Mouse (Mus musculus): ENCODE data around the gene Ercc6. TPM values are rescaled to one million over a fixed set of nuclear protein-coding genes. Genes with fewer than 3 reads are reported as not detected.

Ercc6 gene
- polyA plus RNA-seq, 1 experiment from 2014 or later, result 28.2 TPM

- H3K4me3 ChIP-seq (ENCODE audit: low read depth, low read length), result no peak overlapping the region
- H3K9me3 ChIP-seq (ENCODE audit: control insufficient read depth, low read length), result no peaks in the 10 kb centered on the region
- ATAC-seq (ENCODE audit: insufficient number of reproducible peaks, low FRiP score, low TSS enrichment, low read depth) (no peak), DNase-seq (ENCODE audit: low spot score) (no peak)
- no peak overlapping the region for H3K9ac ChIP-seq (ENCODE audit: low read length)
- peaks cover 4% of the 10 kb centered on the region for H3K36me3 ChIP-seq (ENCODE audit: control insufficient read depth, insufficient read depth, low read length)
- H3K27ac ChIP-seq (replicated peaks; ENCODE audit: low read depth, low read length), result no peak overlapping the region
- H3K4me2 ChIP-seq (ENCODE audit: low read depth, severe bottlenecking), result no peak overlapping the region
- no peaks in the 10 kb centered on the region for H3K27me3 ChIP-seq (ENCODE audit: control insufficient read depth, insufficient read depth, low read length)
- 0 out of 2 replicates have a peak, but pooled peaks cover 3% of the 10 kb centered on the region for H3K4me1 ChIP-seq (ENCODE audit: control insufficient read depth, insufficient read depth, low read length)
- WGBS, result 74% methylated on average over 5 of the region's 5 CpGs
Measured at GRCm38 (mm10) chr14:32534137-32534536, 20.8 kb downstream of the Ercc6 start.

GRCm38 (mm10) chr14:32536763-32537162, 23.4 kb downstream of the Ercc6 start:
- ATAC-seq (ENCODE audit: insufficient number of reproducible peaks, low FRiP score, low TSS enrichment, low read depth), result no peak
- Histone ChIP-seq H3K4me3 (ENCODE audit: low read depth, low read length) (no peak overlapping the region), H3K9me3 (ENCODE audit: control insufficient read depth, low read length) (no peaks in the 10 kb centered on the region), H3K9ac (ENCODE audit: low read length) (no peak overlapping the region), H3K4me2 (ENCODE audit: low read depth, severe bottlenecking) (no peak overlapping the region), H3K27ac (replicated peaks; ENCODE audit: low read depth, low read length) (no peak overlapping the region), H3K27me3 (ENCODE audit: control insufficient read depth, insufficient read depth, low read length) (no peaks in the 10 kb centered on the region), H3K36me3 (ENCODE audit: control insufficient read depth, insufficient read depth, low read length) (peaks cover 8% of the 10 kb centered on the region), H3K4me1 (ENCODE audit: control insufficient read depth, insufficient read depth, low read length) (0 out of 2 replicates have a peak, but pooled peaks cover 3% of the 10 kb centered on the region)
- DNase-seq (ENCODE audit: low spot score), result no peak
- WGBS, result 83% methylated on average over 9 of the region's 9 CpGs

- no peak overlapping the region for H3K4me3 ChIP-seq (ENCODE audit: low read depth, low read length)
- no peak overlapping the region for H3K27ac ChIP-seq (replicated peaks; ENCODE audit: low read depth, low read length)
- DNase-seq (ENCODE audit: low spot score), result no peak
- WGBS, result 86% methylated on average over 1 of the region's 1 CpGs
- no peak overlapping the region for H3K9ac ChIP-seq (ENCODE audit: low read length)
- H3K9me3 ChIP-seq (ENCODE audit: control insufficient read depth, low read length), result no peaks in the 10 kb centered on the region
- no peaks in the 10 kb centered on the region for H3K4me1 ChIP-seq (ENCODE audit: control insufficient read depth, insufficient read depth, low read length)
- H3K4me2 ChIP-seq (ENCODE audit: low read depth, severe bottlenecking), result no peak overlapping the region
- peaks cover 9% of the 10 kb centered on the region for H3K36me3 ChIP-seq (ENCODE audit: control insufficient read depth, insufficient read depth, low read length)
- no peaks in the 10 kb centered on the region for H3K27me3 ChIP-seq (ENCODE audit: control insufficient read depth, insufficient read depth, low read length)
- ATAC-seq (ENCODE audit: insufficient number of reproducible peaks, low FRiP score, low TSS enrichment, low read depth), result no peak
Measured at GRCm38 (mm10) chr14:32538115-32538514, 24.8 kb downstream of the Ercc6 start.

GRCm38 (mm10) chr14:32543075-32543474, 29.8 kb downstream of the Ercc6 start:
- H3K36me3 ChIP-seq (ENCODE audit: control insufficient read depth, insufficient read depth, low read length), result peaks cover 6% of the 10 kb centered on the region; the same call in 1 of the 2 replicates
- H3K4me1 ChIP-seq (ENCODE audit: control insufficient read depth, insufficient read depth, low read length), result no peaks in the 10 kb centered on the region
- DNase-seq (ENCODE audit: low spot score) (no peak), ATAC-seq (ENCODE audit: insufficient number of reproducible peaks, low FRiP score, low TSS enrichment, low read depth) (no peak)
- H3K9ac ChIP-seq (ENCODE audit: low read length), result no peak overlapping the region
- no peaks in the 10 kb centered on the region for H3K27me3 ChIP-seq (ENCODE audit: control insufficient read depth, insufficient read depth, low read length)
- no peaks in the 10 kb centered on the region for H3K9me3 ChIP-seq (ENCODE audit: control insufficient read depth, low read length)
- H3K4me2 ChIP-seq (ENCODE audit: low read depth, severe bottlenecking), result no peak overlapping the region
- no peak overlapping the region for H3K4me3 ChIP-seq (ENCODE audit: low read depth, low read length)
- no peak overlapping the region for H3K27ac ChIP-seq (replicated peaks; ENCODE audit: low read depth, low read length)

- peaks cover 2% of the 10 kb centered on the region; the same call in 1 of the 2 replicates for H3K36me3 ChIP-seq (ENCODE audit: control insufficient read depth, insufficient read depth, low read length)
- no peaks in the 10 kb centered on the region for H3K27me3 ChIP-seq (ENCODE audit: control insufficient read depth, insufficient read depth, low read length)
- no peak overlapping the region for H3K4me3 ChIP-seq (ENCODE audit: low read depth, low read length)
- H3K9ac ChIP-seq (ENCODE audit: low read length), result no peak overlapping the region
- H3K4me2 ChIP-seq (ENCODE audit: low read depth, severe bottlenecking), result no peak overlapping the region
- H3K4me1 ChIP-seq (ENCODE audit: control insufficient read depth, insufficient read depth, low read length), result no peaks in the 10 kb centered on the region
- ATAC-seq (ENCODE audit: insufficient number of reproducible peaks, low FRiP score, low TSS enrichment, low read depth) (no peak), DNase-seq (ENCODE audit: low spot score) (no peak)
- H3K27ac ChIP-seq (replicated peaks; ENCODE audit: low read depth, low read length), result no peak overlapping the region
- 44% methylated on average over 5 of the region's 5 CpGs for WGBS
- H3K9me3 ChIP-seq (ENCODE audit: control insufficient read depth, low read length), result no peaks in the 10 kb centered on the region
Measured at GRCm38 (mm10) chr14:32546676-32547075, 33.4 kb downstream of the Ercc6 start.

GRCm38 (mm10) chr14:32551854-32552253, 38.5 kb downstream of the Ercc6 start:
- DNase-seq (ENCODE audit: low spot score) (no peak), ATAC-seq (ENCODE audit: insufficient number of reproducible peaks, low FRiP score, low TSS enrichment, low read depth) (no peak)
- no peaks in the 10 kb centered on the region for H3K36me3 ChIP-seq (ENCODE audit: control insufficient read depth, insufficient read depth, low read length)

GRCm38 (mm10) chr14:32553198-32553903, 40.0 kb downstream of the Ercc6 start:
- Histone ChIP-seq H3K9ac (ENCODE audit: low read length) (no peak overlapping the region), H3K36me3 (ENCODE audit: control insufficient read depth, insufficient read depth, low read length) (no peaks in the 10 kb centered on the region), H3K4me3 (ENCODE audit: low read depth, low read length) (no peak overlapping the region), H3K4me2 (ENCODE audit: low read depth, severe bottlenecking) (no peak overlapping the region), H3K27ac (replicated peaks; ENCODE audit: low read depth, low read length) (no peak overlapping the region), H3K4me1 (ENCODE audit: control insufficient read depth, insufficient read depth, low read length) (peaks cover 7% of the 10 kb centered on the region), H3K27me3 (ENCODE audit: control insufficient read depth, insufficient read depth, low read length) (no peaks in the 10 kb centered on the region), H3K9me3 (ENCODE audit: control insufficient read depth, low read length) (no peaks in the 10 kb centered on the region)
- DNase-seq (ENCODE audit: low spot score) (no peak), ATAC-seq (ENCODE audit: insufficient number of reproducible peaks, low FRiP score, low TSS enrichment, low read depth) (no peak)
- WGBS, result 78% methylated on average over 10 of the region's 10 CpGs

More at GRCm38 (mm10) chr14:32551854-32552253, 38.5 kb downstream of the Ercc6 start:
- H3K4me3 ChIP-seq (ENCODE audit: low read depth, low read length), result no peak overlapping the region
- no peaks in the 10 kb centered on the region for H3K27me3 ChIP-seq (ENCODE audit: control insufficient read depth, insufficient read depth, low read length)
- no peak overlapping the region for H3K4me2 ChIP-seq (ENCODE audit: low read depth, severe bottlenecking)
- H3K9me3 ChIP-seq (ENCODE audit: control insufficient read depth, low read length), result no peaks in the 10 kb centered on the region
- peaks cover 7% of the 10 kb centered on the region for H3K4me1 ChIP-seq (ENCODE audit: control insufficient read depth, insufficient read depth, low read length)
- no peak overlapping the region for H3K9ac ChIP-seq (ENCODE audit: low read length)
- WGBS, result 82% methylated on average over 5 of the region's 5 CpGs
- no peak overlapping the region for H3K27ac ChIP-seq (replicated peaks; ENCODE audit: low read depth, low read length)

GRCm38 (mm10) chr14:32554860-32555526, 41.7 kb downstream of the Ercc6 start:
- H3K4me2 ChIP-seq (ENCODE audit: low read depth, severe bottlenecking), result no peak overlapping the region
- 23% methylated on average over 8 of the region's 8 CpGs for WGBS
- no peak overlapping the region for H3K4me3 ChIP-seq (ENCODE audit: low read depth, low read length)
- H3K36me3 ChIP-seq (ENCODE audit: control insufficient read depth, insufficient read depth, low read length), result peaks cover under 1% of the 10 kb centered on the region; the same call in 1 of the 2 replicates
- no peak overlapping the region for H3K9ac ChIP-seq (ENCODE audit: low read length)
- peaks cover 7% of the 10 kb centered on the region for H3K4me1 ChIP-seq (ENCODE audit: control insufficient read depth, insufficient read depth, low read length)
- ATAC-seq (ENCODE audit: insufficient number of reproducible peaks, low FRiP score, low TSS enrichment, low read depth) (no peak), DNase-seq (ENCODE audit: low spot score) (peak; percentile 46)
- no peaks in the 10 kb centered on the region for H3K9me3 ChIP-seq (ENCODE audit: control insufficient read depth, low read length)
- H3K27ac ChIP-seq (replicated peaks; ENCODE audit: low read depth, low read length), result no peak overlapping the region
- H3K27me3 ChIP-seq (ENCODE audit: control insufficient read depth, insufficient read depth, low read length), result no peaks in the 10 kb centered on the region
